Mouse (Mus musculus) limb, embryonic 15.5 days (tissue): ENCODE results near the gene Dysf. TPM values are rescaled to one million over a fixed set of nuclear protein-coding genes. Genes with fewer than 3 reads are reported as not detected.
A peak's percentile ranks its signal among the peaks of the same experiment; 100 is the strongest.

ENCODE experiments used
- ATAC-seq: fragments of 200-750 bp; cut with Nextera tagmentation; 2 replicates; pipeline ENCODE4 v1.8.0; 2017; ENCODE audit warnings: low read depth, moderate TSS enrichment; ENCODE audit not compliant: insufficient number of reproducible peaks, low FRiP score, low TSS enrichment
- H3K27ac ChIP-seq: fragments of 300-500 bp; sonication (generic); 2 replicates; pipeline ENCODE4 v1.5.1; 2015; ENCODE audit warnings: moderate library complexity, mild to moderate bottlenecking, inconsistent platforms
- H3K27me3 ChIP-seq: fragments of 300-500 bp; sonication (generic); 2 replicates; pipeline ENCODE4 v1.6.1; 2015; ENCODE audit warnings: inconsistent platforms
- H3K36me3 ChIP-seq: fragments of 300-500 bp; sonication (generic); 2 replicates; pipeline ENCODE4 v1.6.1; 2015; ENCODE audit warnings: inconsistent platforms
- H3K4me1 ChIP-seq: fragments of 300-500 bp; sonication (generic); 2 replicates; pipeline ENCODE4 v1.6.1; 2015; ENCODE audit warnings: inconsistent platforms
- H3K4me2 ChIP-seq: fragments of 300-500 bp; sonication (generic); 2 replicates; pipeline ENCODE4 v1.6.1; 2015; ENCODE audit warnings: mild to moderate bottlenecking, inconsistent platforms
- H3K4me3 ChIP-seq: fragments of 300-500 bp; sonication (generic); 2 replicates; pipeline ENCODE4 v1.5.1; 2015; ENCODE audit warnings: mild to moderate bottlenecking, inconsistent platforms
- H3K9ac ChIP-seq: fragments of 300-500 bp; sonication (generic); 2 replicates; pipeline ENCODE4 v1.6.1; 2015; ENCODE audit warnings: inconsistent platforms
- H3K9me3 ChIP-seq: fragments of 300-500 bp; sonication (generic); 2 replicates; pipeline ENCODE4 v1.6.1; 2016; ENCODE audit warnings: inconsistent platforms
- WGBS: fragments of 180-500 bp; shearing (Covaris S2); methylation state at CpG from one replicate; pipeline ENCODE4 v1.1.7; 2015; 5-methylcytosine and 5-hydroxymethylcytosine counted together
- polyA plus RNA-seq: library from polyadenylated mRNA; unstranded; fragments of >200 nt; fragmentation: Nextera tagmentation; extraction: Ambion mirVana; gene quantifications from 2 replicates; pipeline ENCODE4 v1.2.1, GENCODE M21; 2015

The Dysf gene
- polyA plus RNA-seq, 1 experiment from 2014 or later = 11.0 TPM

DNA sequence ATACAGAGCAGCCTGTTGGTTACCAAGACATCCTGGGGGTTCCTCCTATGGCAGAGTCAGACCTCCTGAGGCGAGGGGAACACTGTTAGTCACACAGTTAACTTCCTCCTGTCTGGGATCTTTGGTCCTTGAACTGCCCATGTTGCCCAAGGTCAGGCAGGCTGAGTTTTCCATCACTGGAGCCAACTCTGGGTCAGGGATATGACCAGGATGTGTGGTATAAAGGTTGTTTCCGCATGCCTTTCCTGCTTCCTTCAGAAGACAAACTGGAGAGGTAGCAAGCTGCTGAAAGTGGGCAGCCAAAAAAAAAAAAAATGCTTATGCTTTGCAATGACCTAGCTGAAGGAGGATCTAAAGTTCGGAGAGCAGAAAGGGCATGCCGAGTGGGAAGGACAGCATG is 116.7 kb downstream of the Dysf start:
- H3K4me1 ChIP-seq = peaks cover 14% of the 10 kb centered on the region
- H3K27ac ChIP-seq = no peak overlapping the region
- ATAC-seq = no peak
- H3K4me3 ChIP-seq = no peak overlapping the region
- 78% methylated on average over 4 of the region's 4 CpGs for WGBS
- no peaks in the 10 kb centered on the region for H3K9me3 ChIP-seq
- no peaks in the 10 kb centered on the region for H3K36me3 ChIP-seq
- no peaks in the 10 kb centered on the region for H3K27me3 ChIP-seq
- H3K4me2 ChIP-seq = no peak overlapping the region
- no peak overlapping the region for H3K9ac ChIP-seq

DNA sequence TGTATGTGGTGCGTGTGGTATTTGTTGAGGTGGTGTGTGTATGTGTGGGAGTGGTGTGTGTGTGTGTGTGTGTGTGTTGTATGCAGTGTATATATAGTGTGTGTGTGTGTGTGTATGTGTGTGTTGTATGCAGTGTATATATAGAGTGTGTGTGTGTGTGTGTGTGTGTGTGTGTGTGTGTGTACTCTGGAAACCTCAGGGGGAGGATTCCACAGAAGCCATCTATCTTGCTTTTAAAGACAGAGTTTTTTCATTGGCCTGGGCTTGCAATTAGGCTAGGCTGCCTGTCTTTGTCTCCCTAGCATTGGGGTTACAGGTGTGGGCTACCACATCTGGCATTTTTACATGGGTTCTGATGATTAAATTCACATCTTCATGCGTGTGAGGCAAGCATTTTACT is 119.8 kb downstream of the Dysf start:
- Histone ChIP-seq H3K4me3 (no peak overlapping the region), H3K9ac (no peak overlapping the region), H3K4me1 (peaks cover 31% of the 10 kb centered on the region), H3K36me3 (no peaks in the 10 kb centered on the region), H3K27me3 (no peaks in the 10 kb centered on the region), H3K27ac (no peak overlapping the region), H3K4me2 (no peak overlapping the region), H3K9me3 (no peaks in the 10 kb centered on the region)
- no peak for ATAC-seq
- 64% methylated on average over 2 of the region's 2 CpGs for WGBS

DNA sequence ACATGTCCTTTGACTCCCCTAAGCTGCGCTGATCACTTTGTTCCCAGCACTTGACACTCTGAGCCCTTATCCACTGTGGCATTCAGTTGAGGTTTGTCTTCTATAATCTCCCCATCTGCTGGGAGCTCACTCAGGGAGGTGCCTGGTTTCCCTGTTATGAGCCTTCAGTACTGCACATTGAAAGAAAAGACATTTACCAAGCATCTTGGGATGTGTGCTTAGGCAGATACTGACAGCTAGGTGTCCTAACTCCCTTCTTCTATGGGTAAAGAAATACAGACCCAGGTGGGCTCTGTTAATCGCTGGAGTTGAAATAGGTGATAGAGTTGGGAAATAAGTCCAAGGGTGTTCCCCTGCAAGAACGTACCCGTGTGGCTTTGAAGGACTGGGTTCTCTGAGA is 122.5 kb downstream of the Dysf start:
- Histone ChIP-seq H3K36me3 (no peaks in the 10 kb centered on the region), H3K9ac (no peak overlapping the region), H3K27ac (0 out of 2 replicates have a peak overlapping the region, but pooled peaks have one; percentile 54), H3K4me3 (no peak overlapping the region), H3K9me3 (no peaks in the 10 kb centered on the region), H3K4me2 (no peak overlapping the region), H3K4me1 (peaks cover 52% of the 10 kb centered on the region), H3K27me3 (no peaks in the 10 kb centered on the region)
- ATAC-seq = no peak
- WGBS = 83% methylated on average over 4 of the region's 4 CpGs

DNA sequence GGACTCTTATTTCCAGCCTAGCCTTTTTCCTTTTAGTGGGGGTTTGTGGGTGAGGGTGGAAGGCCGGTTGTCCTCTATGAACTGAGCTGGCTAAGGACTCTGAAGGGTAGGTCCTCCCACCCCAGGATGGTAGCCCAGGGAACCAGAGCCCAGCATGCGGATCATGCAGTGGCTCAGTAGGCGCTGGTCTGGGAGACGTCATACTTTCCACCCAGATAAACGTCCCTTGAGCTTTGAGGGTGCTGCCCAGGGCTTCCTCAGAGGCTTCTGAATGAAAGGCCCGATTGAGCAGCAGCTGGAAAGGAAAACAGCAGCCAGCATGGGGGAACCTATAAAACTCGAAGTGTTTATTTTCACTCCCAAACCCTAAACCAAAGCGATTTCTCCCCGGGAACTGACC is 123.1 kb downstream of the Dysf start:
- Histone ChIP-seq H3K4me3 (no peak overlapping the region), H3K4me2 (no peak overlapping the region), H3K27ac (peak overlapping the region; percentile 73), H3K9ac (no peak overlapping the region), H3K4me1 (peaks cover 52% of the 10 kb centered on the region), H3K36me3 (no peaks in the 10 kb centered on the region), H3K9me3 (no peaks in the 10 kb centered on the region), H3K27me3 (no peaks in the 10 kb centered on the region)
- ATAC-seq = peak; percentile 64
- WGBS = 43% methylated on average over 9 of the region's 9 CpGs

DNA sequence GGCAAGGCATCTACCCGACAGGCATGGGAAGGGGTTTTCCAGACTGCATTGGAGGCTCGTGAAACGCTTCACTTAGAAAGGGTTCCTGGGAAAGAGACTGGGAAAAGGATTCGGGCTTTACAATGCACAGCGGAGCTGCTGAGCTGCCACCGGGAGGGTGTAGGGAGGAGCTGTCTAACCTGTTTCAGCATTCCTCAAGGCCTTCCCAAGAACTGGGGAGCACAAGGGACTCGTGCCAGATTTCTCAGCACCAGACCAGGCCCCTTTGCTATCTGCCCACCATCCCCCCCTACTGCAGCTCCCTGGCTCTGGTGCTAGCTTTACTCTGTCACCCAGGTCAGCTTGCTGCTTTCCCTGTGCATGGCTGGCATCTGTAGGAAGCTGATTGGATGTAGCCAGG is 124.7 kb downstream of the Dysf start:
- H3K4me1 ChIP-seq = peaks cover 46% of the 10 kb centered on the region
- 30% methylated on average over 7 of the region's 7 CpGs for WGBS

DNA sequence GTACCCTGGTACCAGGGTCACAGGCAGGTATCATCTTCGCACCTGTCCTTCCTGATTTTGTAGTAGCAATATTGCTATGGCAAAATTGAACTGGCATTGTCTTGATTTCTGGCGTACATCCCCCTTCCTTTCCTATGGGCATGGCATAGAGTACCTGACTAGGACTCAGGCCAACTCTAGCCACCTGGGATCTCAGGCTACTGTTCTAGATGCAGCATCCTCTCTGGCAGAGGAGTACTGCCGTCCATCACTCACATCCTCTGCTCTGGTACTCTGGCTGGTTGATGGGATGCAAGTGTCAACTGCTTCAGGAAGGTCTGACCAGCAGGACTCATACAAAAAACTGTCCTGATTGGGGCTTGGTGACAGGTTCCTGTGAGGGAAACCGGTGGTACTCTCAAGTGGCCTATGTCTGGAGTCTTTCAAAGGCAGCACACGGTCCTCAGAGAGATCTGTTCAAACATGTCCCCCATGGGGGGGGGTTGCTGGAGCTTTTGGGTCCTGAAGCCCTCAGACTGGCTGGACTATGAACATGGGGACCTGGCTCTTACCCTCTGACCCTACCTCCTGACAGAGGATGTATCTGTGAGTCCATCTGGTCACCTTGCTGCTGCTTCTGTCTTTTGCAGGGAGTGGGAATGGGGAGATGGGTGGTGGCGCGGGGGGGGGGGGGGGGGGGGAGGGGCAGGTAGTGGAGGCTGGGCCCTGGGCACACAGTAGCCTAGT is 125.8 kb downstream of the Dysf start:
- Histone ChIP-seq H3K4me1 (peaks cover 46% of the 10 kb centered on the region), H3K27me3 (no peaks in the 10 kb centered on the region), H3K4me3 (no peak overlapping the region), H3K4me2 (no peak overlapping the region), H3K9ac (no peak overlapping the region), H3K27ac (peak overlapping the region; percentile 75; the same call in 1 of the 2 replicates), H3K9me3 (no peaks in the 10 kb centered on the region), H3K36me3 (no peaks in the 10 kb centered on the region)
- WGBS = 73% methylated on average over 5 of the region's 7 CpGs
- ATAC-seq = no peak

More for the DNA sequence above, 124.7 kb downstream of the Dysf start:
- H3K27me3 ChIP-seq = no peaks in the 10 kb centered on the region
- H3K36me3 ChIP-seq = no peaks in the 10 kb centered on the region
- no peak overlapping the region for H3K9ac ChIP-seq
- H3K9me3 ChIP-seq = no peaks in the 10 kb centered on the region
- no peak for ATAC-seq
- H3K4me3 ChIP-seq = no peak overlapping the region
- H3K4me2 ChIP-seq = no peak overlapping the region
- peak overlapping the region; percentile 73 for H3K27ac ChIP-seq

DNA sequence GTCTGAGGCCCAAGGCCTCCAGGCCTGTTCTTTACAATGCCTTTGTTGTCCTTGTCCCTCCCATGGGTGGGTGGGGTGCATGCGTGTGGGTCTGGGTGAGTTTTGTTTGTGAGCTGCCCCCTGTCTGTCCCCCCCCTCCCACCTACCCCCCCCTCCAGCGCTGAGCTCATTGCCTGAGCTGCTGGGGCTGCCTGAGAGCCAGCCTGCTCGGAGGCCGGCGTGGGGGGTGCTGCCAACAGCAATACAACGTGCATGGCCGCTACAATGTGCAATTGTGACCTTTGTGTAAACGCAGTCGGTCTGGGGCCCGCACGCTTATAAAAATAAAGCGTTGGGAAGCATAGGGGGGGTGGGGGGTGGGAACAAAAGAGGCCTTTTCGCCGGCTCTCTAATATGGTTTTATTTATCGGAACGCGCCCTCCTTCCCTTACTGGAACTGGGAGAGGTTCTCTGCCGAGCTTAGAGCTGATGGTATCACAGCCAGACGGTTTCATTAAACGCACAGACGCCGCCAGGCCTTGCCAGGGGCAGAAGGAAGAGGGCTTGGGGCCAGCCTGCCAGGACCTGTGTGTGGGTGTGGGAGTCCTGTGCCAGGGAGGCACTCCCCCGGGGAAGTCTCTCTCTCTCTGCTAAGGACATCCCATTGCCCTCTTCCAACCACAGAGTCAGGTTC is 126.5 kb downstream of the Dysf start:
- Histone ChIP-seq H3K9ac (no peak overlapping the region), H3K4me1 (peaks cover 50% of the 10 kb centered on the region)
- ATAC-seq = no peak

DNA sequence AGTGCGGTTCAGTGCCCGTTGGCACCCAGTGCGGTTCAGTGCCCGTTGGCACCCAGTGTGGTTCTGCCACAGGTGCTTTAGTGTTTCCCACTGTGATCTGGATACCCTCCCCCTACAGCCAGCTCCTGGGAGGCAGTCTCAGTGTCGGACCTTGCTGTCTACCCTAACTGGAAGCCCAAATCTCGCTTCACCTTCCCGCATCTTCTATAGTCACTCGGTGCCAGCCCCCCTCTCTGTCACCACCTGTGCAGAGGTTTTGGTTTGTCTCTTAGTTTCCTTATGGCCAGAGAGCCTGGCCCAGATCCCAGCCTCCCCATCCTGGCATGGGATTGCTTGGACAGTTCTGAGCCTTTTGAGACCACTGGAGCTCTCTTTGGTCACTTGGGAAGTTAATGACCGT is 127.3 kb downstream of the Dysf start:
- Histone ChIP-seq H3K4me2 (no peak overlapping the region), H3K9me3 (no peaks in the 10 kb centered on the region), H3K4me1 (peaks cover 52% of the 10 kb centered on the region), H3K9ac (no peak overlapping the region), H3K4me3 (no peak overlapping the region), H3K36me3 (no peaks in the 10 kb centered on the region), H3K27ac (no peak overlapping the region), H3K27me3 (no peaks in the 10 kb centered on the region)
- 88% methylated on average over 9 of the region's 9 CpGs for WGBS
- ATAC-seq = no peak

More for the DNA sequence above, 126.5 kb downstream of the Dysf start:
- Histone ChIP-seq H3K9me3 (no peaks in the 10 kb centered on the region), H3K27ac (peak overlapping the region; percentile 75), H3K4me3 (no peak overlapping the region), H3K4me2 (peak overlapping the region; percentile 25; the same call in 1 of the 2 replicates), H3K36me3 (no peaks in the 10 kb centered on the region), H3K27me3 (no peaks in the 10 kb centered on the region)
- 27% methylated on average over 20 of the region's 23 CpGs for WGBS

DNA sequence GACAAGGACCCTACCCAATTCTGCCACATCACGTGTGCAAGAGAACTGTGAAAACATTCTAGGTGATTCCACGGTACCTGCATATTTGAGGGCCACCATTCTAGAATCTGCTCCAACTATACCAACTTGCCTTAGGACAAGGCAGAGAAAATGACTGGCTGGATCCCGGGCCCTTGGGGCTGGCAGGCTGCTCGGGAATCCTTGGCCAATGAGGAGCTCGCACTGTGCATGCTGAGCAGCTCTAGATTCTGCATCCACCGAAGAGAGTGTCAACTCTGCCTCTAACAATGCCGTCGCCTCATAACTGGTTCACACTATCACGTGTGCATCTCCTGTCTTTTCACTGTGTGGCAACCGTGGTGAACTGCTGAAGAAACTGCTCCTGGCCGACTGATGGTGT is 128.0 kb downstream of the Dysf start:
- Histone ChIP-seq H3K9ac (no peak overlapping the region), H3K4me3 (no peak overlapping the region), H3K36me3 (no peaks in the 10 kb centered on the region), H3K4me1 (peaks cover 46% of the 10 kb centered on the region), H3K27ac (no peak overlapping the region), H3K4me2 (no peak overlapping the region), H3K9me3 (no peaks in the 10 kb centered on the region), H3K27me3 (no peaks in the 10 kb centered on the region)
- WGBS = 86% methylated on average over 11 of the region's 11 CpGs
- no peak for ATAC-seq

DNA sequence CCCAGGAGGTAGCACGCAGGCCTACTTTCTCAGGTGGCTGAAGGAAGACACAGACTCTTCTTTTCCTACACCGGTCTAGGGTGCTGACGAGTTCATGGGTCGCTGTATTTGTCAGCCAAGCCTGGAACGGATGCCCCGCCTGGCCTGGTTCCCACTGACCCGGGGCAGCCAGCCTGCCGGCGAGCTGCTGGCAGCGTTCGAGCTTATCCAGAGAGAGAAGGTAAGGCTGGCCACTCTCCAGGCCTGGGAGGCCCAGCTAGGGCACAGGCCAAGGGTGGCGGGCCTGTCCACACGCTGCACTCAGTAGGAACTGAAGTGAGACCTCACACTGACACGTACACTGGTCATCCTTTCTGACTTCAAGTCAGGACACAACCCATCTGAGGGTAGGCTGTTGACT is 131.5 kb downstream of the Dysf start:
- Histone ChIP-seq H3K36me3 (no peaks in the 10 kb centered on the region), H3K9ac (no peak overlapping the region), H3K27me3 (no peaks in the 10 kb centered on the region), H3K4me2 (no peak overlapping the region), H3K9me3 (no peaks in the 10 kb centered on the region), H3K4me1 (peaks cover 45% of the 10 kb centered on the region), H3K27ac (no peak overlapping the region), H3K4me3 (no peak overlapping the region)
- WGBS = 56% methylated on average over 14 of the region's 14 CpGs
- no peak for ATAC-seq

DNA sequence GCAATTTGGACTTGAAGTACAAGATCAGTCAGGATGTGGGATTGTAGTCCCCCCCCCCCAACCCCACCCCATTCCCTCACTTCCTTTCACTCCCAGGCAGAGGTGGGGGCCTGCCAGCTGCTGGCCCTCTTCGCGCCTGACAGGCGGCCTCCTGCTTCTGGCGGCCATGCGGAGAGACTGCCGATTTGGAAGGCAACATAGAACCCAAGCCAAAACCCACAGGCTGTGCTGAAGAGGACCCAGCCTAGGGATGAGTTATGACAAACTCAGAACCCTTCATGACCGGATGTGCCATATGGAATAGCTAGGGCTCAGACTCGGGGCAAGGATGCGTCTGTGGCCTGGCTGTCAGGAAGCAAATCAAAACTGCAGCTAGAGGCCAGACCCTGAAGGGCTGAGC is 134.1 kb downstream of the Dysf start:
- no peaks in the 10 kb centered on the region for H3K27me3 ChIP-seq
- no peak overlapping the region for H3K4me2 ChIP-seq
- H3K4me3 ChIP-seq = no peak overlapping the region
- no peak overlapping the region for H3K9ac ChIP-seq
- 51% methylated on average over 9 of the region's 9 CpGs for WGBS
- H3K4me1 ChIP-seq = peaks cover 38% of the 10 kb centered on the region
- H3K36me3 ChIP-seq = no peaks in the 10 kb centered on the region
- no peak for ATAC-seq
- H3K9me3 ChIP-seq = no peaks in the 10 kb centered on the region
- peak overlapping the region; percentile 47 for H3K27ac ChIP-seq

DNA sequence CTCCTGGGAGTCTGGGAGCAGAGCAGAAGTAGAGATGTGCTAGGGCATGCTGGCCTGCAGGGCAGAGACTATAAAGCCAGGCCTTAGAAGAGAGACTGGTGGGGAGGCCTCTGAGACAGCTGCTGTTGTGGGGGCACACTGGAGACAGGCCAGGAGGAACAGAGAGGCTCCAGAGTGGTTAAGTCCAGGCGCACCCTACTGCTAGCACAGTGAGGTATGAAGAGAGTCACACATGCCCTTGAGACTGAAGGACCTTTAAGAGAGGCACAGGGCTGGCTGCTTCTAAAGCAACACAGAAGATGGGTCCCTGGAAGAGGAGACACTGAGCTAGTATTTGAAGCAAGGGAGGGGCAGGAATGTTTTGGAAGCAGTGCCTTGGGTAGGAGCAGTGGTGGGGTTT is 134.9 kb downstream of the Dysf start:
- Histone ChIP-seq H3K4me2 (no peak overlapping the region), H3K9me3 (no peaks in the 10 kb centered on the region), H3K9ac (no peak overlapping the region), H3K27ac (peak overlapping the region; percentile 47), H3K36me3 (no peaks in the 10 kb centered on the region), H3K27me3 (no peaks in the 10 kb centered on the region), H3K4me1 (peaks cover 38% of the 10 kb centered on the region), H3K4me3 (no peak overlapping the region)
- ATAC-seq = no peak
- 63% methylated on average over 1 of the region's 1 CpGs for WGBS
